Mouse (Mus musculus): ENCODE data around the gene Cdc42bpb.

The Cdc42bpb gene

DNA sequence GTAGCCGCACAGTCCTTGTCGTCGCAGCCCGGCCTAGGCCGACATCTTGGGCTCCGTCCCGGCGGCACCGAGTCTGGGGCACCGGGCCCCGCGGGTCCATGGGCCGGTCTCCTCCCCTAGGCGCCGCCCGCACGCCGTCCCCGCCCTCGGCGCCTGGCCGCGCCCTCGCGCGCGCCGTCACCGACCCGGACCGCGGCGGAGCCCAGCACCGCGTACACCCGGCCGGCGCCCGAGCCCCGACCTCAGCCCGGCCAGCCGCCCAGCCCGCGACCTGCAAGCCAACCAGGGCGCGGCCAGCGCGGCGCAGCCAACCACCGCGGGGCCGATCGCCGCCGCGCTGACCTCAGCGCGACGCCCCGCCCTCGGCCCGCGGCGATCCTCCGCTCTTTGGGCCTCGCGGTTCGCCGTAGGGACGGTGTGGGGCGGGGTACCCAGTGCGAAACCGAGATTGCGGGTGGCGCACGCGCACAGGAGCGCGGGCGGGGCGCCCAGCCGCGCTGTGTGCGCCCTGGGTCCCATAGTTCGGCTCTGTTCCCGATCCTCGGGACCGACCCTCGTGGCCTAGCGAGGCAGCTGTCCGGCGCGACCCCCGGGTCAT is at the start of gene Cdc42bpb:
TSS of gene Cdc42bpb (minus strand) at position 343 of the 598 bp plus-strand sequence.
- peak; percentile 95 for DNase-seq (ENCODE audit: low read depth, low spot score)

- DNase-seq (ENCODE audit: low read depth, low spot score): peak; percentile 87
Measured at GRCm38 (mm10) chr12:111425789-111426460, 48.4 kb upstream of the Cdc42bpb start.

DNA sequence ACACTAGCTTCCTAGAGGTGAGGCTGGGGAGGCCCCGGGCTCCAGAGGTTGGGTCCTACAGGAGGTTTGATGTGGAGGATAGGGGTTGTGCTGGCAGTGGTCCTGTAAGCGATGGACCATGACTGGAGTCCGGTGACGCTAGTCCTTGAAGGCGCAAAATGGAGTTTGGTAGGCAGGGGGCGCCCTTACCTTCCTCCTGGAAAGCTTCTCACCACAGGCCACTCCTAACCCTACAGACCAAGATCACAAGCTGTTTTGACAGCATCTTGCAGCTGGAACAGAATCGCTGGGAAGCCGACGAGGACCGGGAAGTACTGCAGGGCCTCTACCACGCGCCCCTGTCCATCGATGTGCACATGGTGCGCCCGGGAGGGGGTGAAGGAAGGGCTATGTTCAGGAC is 47.7 kb upstream of the Cdc42bpb start:
- peak; percentile 82 for DNase-seq (ENCODE audit: low read depth, low spot score)

GRCm38 (mm10) chr12:111424547-111424946 is 47.0 kb upstream of the Cdc42bpb start:
- DNase-seq (ENCODE audit: low read depth, low spot score): no peak

- DNase-seq (ENCODE audit: low read depth, low spot score): no peak
Measured at GRCm38 (mm10) chr12:111423570-111424129, 46.1 kb upstream of the Cdc42bpb start.

GRCm38 (mm10) chr12:111422852-111423251 is 45.3 kb upstream of the Cdc42bpb start:
- no peak for DNase-seq (ENCODE audit: low read depth, low spot score)

DNA sequence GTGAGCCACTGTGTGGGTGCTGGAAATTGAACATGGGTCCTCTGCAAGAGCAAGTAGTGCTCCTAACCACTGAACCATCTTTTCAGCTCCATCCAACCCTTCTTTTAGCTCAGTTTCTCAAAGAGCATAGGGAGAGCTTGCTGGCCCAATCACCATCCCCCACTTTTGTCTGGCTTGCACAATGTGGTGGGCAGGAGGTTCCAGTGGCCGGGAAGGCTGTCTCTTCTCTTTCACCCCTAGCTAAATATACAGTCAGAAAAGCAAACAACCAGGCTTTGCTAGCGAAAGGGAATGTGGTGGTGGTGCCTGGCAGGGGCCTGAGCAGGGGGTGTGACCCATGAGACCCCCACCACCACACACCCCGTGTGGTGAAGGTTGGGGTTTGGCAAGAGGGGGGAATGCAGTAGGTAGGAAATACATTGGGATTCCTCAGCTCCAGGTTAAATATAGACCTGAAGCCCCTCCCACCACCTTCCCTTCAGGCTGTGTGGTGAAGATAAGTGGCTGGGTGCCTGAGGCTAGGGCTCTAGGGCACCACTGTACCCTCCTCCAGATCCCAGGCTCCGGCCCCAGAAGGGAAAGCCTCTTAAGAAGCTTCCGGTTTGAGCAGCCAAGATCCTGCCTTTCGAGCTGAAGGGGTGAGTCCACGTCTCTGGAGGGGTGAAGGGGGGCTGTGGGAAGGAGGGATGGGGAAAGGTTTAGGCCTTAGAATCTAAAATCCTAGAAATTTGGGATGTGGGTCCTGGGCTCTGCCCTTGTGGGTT is 43.6 kb upstream of the Cdc42bpb start:
- no peak for DNase-seq (ENCODE audit: low read depth, low spot score)

DNA sequence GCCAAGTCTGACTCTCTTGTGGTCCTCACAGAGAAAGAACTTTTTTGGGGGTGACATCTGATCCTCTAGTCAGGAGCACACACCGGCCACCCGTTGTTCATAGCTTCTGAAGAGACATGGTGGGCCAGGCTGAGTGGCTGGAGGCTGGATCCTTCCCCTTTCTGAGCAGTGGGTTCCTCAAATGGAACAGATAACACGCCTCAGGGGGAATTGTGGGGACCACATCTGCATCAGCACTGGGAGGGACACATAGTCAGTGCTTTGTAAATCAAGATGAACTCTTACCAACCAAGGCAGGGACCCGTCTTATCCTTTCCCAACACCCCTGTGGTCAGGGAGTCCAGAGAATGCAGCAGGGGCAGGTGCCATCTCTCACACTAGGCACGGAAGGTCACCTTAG is 42.4 kb upstream of the Cdc42bpb start:
- no peak for DNase-seq (ENCODE audit: low read depth, low spot score)

DNA sequence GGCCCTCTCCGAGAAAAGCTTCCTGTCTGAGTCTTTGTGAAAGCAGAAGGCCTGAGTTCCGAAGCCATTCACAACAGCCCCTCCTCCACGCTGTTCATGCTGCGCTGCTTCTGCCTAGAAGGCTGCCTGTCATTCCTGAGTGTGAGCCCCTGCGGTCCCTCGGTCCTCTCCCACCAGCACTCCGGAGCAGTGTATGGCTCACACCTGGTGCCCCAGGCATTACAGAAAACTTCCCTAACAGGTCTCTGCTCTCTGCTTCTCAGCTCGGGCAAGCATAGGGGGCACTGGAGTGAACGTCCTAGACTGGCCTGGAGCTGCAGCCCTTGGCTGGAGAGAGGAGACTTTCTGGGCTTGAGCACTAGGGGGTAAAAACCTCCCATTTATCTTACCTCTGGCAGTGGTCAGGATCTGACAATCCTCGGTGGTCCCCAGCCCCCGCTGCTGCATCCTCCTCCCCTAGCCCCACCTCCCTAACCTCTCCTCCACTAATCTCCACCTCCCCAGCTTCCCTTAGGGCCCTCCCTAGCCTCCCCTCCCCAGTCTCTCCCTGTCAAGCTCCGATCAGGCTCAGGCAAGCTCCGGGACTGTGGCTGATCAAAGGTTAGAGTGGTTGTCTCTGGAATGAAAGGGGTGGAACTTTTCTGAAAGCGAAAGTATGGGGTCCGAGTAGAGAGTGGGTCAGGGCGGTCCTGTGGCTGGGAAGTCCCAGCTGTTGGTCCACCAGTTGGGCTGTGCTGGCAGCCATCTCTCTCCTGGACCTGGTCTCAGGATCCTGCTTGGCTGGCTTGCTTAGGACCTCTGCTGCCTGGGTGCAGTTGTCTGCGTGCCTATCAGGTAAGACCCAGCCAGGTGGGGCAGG is 39.6 kb upstream of the Cdc42bpb start, which contains the start of gene Exoc3l4:
TSS of gene Exoc3l4 (plus strand) at position 97 of the 859 bp plus-strand sequence.
- DNase-seq (ENCODE audit: low read depth, low spot score): peak; percentile 30

DNA sequence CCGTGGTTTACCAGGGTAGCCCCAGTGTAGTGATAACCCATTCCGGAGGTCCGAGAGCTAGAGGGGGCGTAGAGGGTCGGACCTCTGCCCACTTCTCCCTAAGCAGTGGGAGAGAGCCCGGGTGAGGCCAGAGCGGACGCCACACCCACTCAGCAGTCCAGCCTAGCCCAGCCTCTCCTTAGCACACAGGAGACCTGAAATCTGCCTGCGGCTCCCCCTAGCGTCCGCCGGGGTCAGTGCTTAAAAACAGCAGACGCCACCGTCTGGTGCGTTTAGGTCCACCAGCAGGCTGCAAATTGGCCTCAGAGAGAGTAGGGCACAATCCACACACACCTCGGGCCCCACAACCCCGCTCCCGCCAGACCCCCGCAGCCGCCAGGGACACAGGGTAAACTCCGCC is 35.8 kb upstream of the Cdc42bpb start:
- peak; percentile 93 for DNase-seq (ENCODE audit: low read depth, low spot score)

DNA sequence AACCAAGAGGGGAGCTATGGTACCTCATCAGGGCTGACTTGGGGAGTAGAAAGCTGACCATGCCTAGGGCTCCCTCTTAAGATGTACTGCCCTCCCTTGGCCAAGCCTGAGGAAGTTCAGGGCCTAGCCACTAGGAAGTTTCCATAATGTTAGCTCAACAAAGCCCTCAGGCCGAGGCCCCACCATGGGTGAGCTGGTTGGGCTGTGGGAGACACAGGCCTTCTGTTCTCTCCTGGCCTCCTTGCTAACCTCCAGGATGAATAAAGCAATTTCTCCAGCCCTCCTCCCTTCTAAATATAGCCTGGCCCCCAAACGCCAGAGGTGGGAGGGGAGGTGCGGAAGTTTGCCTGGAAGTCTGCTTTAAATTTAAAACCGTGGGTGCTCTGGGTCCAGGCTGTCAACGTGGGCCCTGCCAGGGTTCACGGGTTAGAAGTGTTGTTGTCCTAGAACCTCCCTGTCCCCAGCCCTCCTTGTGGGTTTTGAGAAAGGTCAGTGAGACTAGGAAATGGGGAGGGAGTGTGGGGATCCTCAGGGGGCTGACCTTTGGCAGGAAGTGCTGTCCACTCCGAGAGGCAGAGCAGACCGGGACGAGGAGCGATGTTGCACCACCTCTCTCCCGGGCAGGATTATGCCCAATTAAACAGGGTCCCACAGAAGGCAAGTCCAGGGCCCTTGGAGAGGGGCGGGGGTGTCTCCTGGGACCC is 35.2 kb upstream of the Cdc42bpb start:
- DNase-seq (ENCODE audit: low read depth, low spot score): no peak

DNA sequence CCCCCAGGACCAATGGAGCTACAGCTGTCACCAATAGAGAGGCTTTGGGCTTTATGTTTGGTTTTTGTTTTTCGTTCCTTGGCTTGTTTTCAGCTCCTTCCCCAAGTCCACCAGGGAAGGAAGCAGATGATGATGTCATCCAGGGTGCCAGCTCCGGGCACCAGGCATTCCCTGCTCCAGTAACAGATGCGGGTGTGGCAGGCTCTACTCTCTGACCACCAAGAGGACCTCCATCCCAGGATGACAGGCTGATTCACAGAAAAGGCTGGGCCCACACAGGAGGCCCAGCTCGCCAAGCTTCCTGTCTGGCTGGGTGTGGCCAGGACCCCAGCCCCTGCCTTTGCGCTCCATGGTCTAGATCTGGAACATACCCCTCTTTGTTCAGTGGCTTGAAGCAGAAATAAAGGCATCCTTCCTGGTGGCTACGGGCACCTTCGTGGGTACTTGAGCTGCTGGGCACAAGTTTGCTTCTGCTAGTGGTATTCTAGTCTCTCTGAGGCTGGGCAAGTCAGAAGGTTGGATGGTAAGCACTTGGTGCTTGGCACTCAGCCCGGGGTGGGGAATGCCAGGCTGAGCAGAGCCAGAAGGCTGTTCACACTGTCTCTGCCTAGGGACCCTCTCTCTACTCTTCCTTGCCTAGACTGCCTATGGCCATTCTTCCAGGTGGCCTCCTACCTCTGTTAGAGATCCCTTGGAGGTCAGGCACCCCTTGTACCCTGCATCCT is 34.3 kb upstream of the Cdc42bpb start:
- DNase-seq (ENCODE audit: low read depth, low spot score): no peak

DNA sequence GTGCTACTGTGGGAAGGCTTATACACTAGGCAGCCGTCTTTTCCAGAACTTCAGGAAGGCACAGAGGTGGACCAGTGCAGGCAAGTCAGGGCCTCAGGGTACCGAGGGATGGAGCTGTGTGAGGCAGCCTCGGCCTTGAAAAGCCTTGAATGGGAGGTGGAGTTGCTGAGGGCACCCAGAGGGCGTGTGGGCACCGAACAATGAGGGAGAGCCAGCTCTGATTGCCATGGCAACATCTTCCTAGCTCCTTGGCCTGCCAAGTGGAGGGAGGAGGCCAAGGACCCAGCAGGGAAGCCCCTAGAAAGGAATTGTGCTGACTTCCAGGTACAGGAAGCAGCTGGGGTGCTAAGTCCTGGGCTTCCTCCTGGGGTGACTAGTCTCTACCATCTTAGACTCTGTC is 32.1 kb upstream of the Cdc42bpb start:
- DNase-seq (ENCODE audit: low read depth, low spot score): no peak

GRCm38 (mm10) chr12:111406622-111407021 is 29.1 kb upstream of the Cdc42bpb start, which contains the start of gene Lbhd2:
Lbhd2 (plus strand) TSS chr12:111406809.
- DNase-seq (ENCODE audit: low read depth, low spot score): no peak

DNA sequence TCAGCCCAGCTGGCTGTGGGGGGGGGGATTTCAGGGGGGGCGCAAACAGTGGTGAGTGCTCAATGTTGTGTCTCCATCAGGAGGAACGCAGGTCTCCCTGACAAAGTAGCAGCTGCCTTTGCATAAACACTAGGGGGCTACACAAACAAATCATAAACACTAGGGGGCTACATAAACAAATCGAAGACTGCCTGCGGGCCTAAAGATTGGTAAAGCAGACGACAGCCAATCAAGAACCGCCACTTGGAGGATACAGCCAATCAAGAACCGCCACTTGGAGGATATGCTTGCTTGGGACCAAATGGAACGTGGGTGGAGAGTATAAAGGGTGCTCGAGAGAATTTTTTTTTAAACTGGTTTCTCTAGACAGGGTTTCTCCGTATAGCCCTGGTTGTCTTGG is 27.4 kb upstream of the Cdc42bpb start:
- no peak for DNase-seq (ENCODE audit: low read depth, low spot score)

DNA sequence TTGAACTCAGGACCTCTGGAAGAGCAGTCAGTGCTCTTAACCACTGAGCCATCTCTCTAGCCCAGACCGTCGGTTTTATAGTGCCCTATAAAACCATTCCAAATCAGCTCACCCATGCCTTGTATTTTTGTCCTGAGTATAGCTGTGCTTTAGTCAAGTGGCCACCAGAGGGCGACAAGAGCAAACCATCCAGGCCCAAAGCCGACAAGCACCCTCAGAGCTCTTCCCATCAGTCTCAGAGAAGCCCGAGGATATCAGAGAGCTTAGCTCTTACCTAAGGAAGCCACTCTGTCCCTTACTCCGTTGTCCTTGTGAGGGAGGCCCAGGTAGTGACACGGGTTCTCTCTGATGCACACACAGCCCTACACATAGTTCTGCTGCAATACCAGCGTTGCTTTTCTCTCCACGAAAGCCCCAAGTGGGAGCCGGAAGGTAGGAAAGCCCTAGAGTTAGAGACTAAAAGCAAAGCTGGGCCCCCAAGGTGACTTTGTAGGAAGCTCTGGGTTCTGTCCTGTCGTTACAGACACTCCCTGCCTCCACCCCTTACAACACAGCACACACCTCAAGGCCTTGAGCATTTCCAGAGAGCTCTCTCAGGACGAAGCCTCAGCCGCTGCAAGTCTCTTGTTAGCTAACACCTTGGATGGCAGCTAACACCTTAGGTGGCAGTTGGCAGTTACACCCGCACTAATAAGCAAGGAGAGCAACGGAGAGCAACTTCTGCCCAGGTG is 24.1 kb upstream of the Cdc42bpb start:
- peak; percentile 88 for DNase-seq (ENCODE audit: low read depth, low spot score)

GRCm38 (mm10) chr12:111396997-111397396 is 19.5 kb upstream of the Cdc42bpb start:
- no peak for DNase-seq (ENCODE audit: low read depth, low spot score)

DNA sequence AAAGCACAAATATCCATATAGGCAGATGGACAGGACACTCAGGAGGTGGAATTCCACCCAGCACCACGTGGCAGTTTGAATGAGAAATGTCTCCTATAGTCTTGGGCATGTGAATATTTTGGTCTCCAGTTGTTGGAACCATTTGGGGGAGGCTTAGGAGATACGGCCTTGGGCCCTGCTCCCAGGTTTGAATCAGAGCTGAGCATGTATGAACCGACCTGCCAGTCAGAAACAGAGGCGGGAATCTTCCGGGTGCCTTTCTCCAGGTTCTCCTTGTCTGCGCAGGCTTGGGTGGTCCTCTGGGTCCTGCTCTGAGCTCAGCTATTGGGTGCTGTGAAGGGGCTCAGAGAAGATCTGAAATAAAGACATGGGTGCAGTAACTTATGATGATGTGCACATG is 16.5 kb upstream of the Cdc42bpb start:
- DNase-seq (ENCODE audit: low read depth, low spot score): no peak

GRCm38 (mm10) chr12:111387146-111387545 is 9.6 kb upstream of the Cdc42bpb start:
- no peak for DNase-seq (ENCODE audit: low read depth, low spot score)
